Mouse (Mus musculus): ENCODE data around the gene Ptch1.
A peak's percentile ranks its signal among the peaks of the same experiment; 100 is the strongest.

Ptch1 gene

GRCm38 (mm10) chr13:63563781-63564625, 9.4 kb downstream of the Ptch1 start:
- DNase-seq (ENCODE audit: low spot score) = peak; percentile 38

- peak; percentile 72 for DNase-seq (ENCODE audit: low spot score)
Measured at GRCm38 (mm10) chr13:63562972-63563780, 10.2 kb downstream of the Ptch1 start.

GRCm38 (mm10) chr13:63562141-63562971, 11.0 kb downstream of the Ptch1 start:
- peak; percentile 13 for DNase-seq (ENCODE audit: low spot score)

- DNase-seq (ENCODE audit: low spot score) = no peak
Measured at GRCm38 (mm10) chr13:63558297-63558890, 15.0 kb downstream of the Ptch1 start.

- DNase-seq (ENCODE audit: low spot score) = no peak
Measured at GRCm38 (mm10) chr13:63556431-63556830, 17.0 kb downstream of the Ptch1 start.

GRCm38 (mm10) chr13:63555885-63556284, 17.5 kb downstream of the Ptch1 start:
- DNase-seq (ENCODE audit: low spot score) = no peak

- no peak for DNase-seq (ENCODE audit: low spot score)
Measured at GRCm38 (mm10) chr13:63554569-63554968, 18.8 kb downstream of the Ptch1 start.

- DNase-seq (ENCODE audit: low spot score) = no peak
Measured at GRCm38 (mm10) chr13:63553436-63553835, 20.0 kb downstream of the Ptch1 start.

GRCm38 (mm10) chr13:63552291-63552932, 21.0 kb downstream of the Ptch1 start:
- DNase-seq (ENCODE audit: low spot score) = no peak

- DNase-seq (ENCODE audit: low spot score) = no peak
Measured at GRCm38 (mm10) chr13:63551552-63552290, 21.7 kb downstream of the Ptch1 start.

- DNase-seq (ENCODE audit: low spot score) = no peak
Measured at GRCm38 (mm10) chr13:63550367-63550766, 23.0 kb downstream of the Ptch1 start.

- no peak for DNase-seq (ENCODE audit: low spot score)
Measured at GRCm38 (mm10) chr13:63549210-63549609, 24.2 kb downstream of the Ptch1 start.

- DNase-seq (ENCODE audit: low spot score) = peak; percentile 42
Measured at GRCm38 (mm10) chr13:63548571-63548970, 24.8 kb downstream of the Ptch1 start.

GRCm38 (mm10) chr13:63545291-63545690, 28.1 kb downstream of the Ptch1 start:
- DNase-seq (ENCODE audit: low spot score) = no peak

- no peak for DNase-seq (ENCODE audit: low spot score)
Measured at GRCm38 (mm10) chr13:63544967-63545253, 28.5 kb downstream of the Ptch1 start.

GRCm38 (mm10) chr13:63544119-63544966, 29.1 kb downstream of the Ptch1 start:
- no peak for DNase-seq (ENCODE audit: low spot score)

- DNase-seq (ENCODE audit: low spot score) = no peak
Measured at GRCm38 (mm10) chr13:63543459-63543858, 29.9 kb downstream of the Ptch1 start.

- DNase-seq (ENCODE audit: low spot score) = no peak
Measured at GRCm38 (mm10) chr13:63542796-63543384, 30.5 kb downstream of the Ptch1 start.

GRCm38 (mm10) chr13:63541510-63541909, 31.9 kb downstream of the Ptch1 start:
- DNase-seq (ENCODE audit: low spot score) = no peak

Measured in urinary bladder, postnatal 14 days (tissue).